Mouse (Mus musculus): ENCODE data around the gene Olfr457. TPM values are rescaled to one million over a fixed set of nuclear protein-coding genes. Genes with fewer than 3 reads are reported as not detected.

The Olfr457 gene
- polyA plus RNA-seq, 1 experiment from 2014 or later: not detected

DNA sequence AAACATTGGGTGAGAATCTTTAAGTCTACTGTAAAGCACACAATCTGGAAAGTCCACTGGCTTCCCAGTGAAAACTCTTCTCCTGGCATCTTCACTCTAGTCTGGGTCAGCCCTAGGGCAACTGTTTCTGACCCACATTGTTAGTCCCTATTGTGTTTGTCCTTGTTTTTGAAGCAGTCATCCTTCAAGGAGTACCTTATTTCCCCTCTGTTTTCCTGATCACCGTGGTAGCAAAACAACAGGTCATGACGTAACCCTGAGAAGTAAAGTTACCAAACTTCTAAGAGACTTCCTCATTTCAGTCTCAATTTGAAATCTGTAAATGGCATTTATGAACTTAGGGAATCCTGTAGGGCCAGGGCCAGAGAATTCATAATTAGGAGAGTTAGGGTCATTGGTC is 54.7 kb downstream of the Olfr457 start:
- WGBS (ENCODE audit: insufficient replicate concordance): 76% methylated on average over 2 of the region's 2 CpGs
- Histone ChIP-seq H3K9ac (ENCODE audit: low read depth, low read length) (no peak overlapping the region), H3K27me3 (ENCODE audit: control insufficient read depth, insufficient read depth, low read length) (no peaks in the 10 kb centered on the region), H3K27ac (ENCODE audit: low read depth, low read length) (no peak overlapping the region), H3K4me2 (no peak overlapping the region), H3K4me1 (ENCODE audit: control insufficient read depth, insufficient read depth, low read length) (no peaks in the 10 kb centered on the region), H3K4me3 (ENCODE audit: low read depth, low read length) (no peak overlapping the region), H3K9me3 (replicated peaks; ENCODE audit: control insufficient read depth, low read length) (no peaks in the 10 kb centered on the region), H3K36me3 (ENCODE audit: control insufficient read depth, insufficient read depth, low read length) (no peaks in the 10 kb centered on the region)
- ATAC-seq (replicated peaks; ENCODE audit: insufficient number of reproducible peaks, low FRiP score, low TSS enrichment): no peak

DNA sequence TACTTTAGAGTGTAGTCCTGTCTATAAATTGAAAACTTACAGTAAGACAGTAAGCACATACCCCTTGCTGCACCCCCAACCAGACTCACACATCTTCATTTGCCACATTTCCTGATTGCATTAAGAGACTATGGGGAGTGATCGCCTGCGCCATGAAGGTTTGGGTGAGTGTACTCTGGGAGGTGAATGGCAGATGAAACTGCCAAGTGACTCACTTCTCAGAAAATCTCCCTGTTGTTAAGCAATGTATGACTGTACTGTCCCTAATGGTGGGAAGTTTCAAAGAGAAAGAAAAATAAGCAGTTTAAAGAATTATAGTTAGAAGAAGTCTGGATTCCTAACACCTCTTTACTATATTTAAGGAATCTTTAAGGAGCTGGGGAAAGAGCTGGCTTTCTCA is 56.7 kb downstream of the Olfr457 start:
- no peak overlapping the region for H3K4me3 ChIP-seq (ENCODE audit: low read depth, low read length)
- H3K9me3 ChIP-seq (replicated peaks; ENCODE audit: control insufficient read depth, low read length): no peaks in the 10 kb centered on the region
- H3K27ac ChIP-seq (ENCODE audit: low read depth, low read length): no peak overlapping the region
- ATAC-seq (replicated peaks; ENCODE audit: insufficient number of reproducible peaks, low FRiP score, low TSS enrichment): no peak
- no peaks in the 10 kb centered on the region for H3K27me3 ChIP-seq (ENCODE audit: control insufficient read depth, insufficient read depth, low read length)
- H3K4me1 ChIP-seq (ENCODE audit: control insufficient read depth, insufficient read depth, low read length): no peaks in the 10 kb centered on the region
- no peak overlapping the region for H3K4me2 ChIP-seq
- no peak overlapping the region for H3K9ac ChIP-seq (ENCODE audit: low read depth, low read length)
- no peaks in the 10 kb centered on the region for H3K36me3 ChIP-seq (ENCODE audit: control insufficient read depth, insufficient read depth, low read length)
- WGBS (ENCODE audit: insufficient replicate concordance): 85% methylated on average over 2 of the region's 2 CpGs

Other genes with a start within 250 kb of the Olfr457 start
- gene Gstk1, start 230.4 kb downstream of the Olfr457 start, polyA plus RNA-seq (2014; fragmentation: Nextera tagmentation; extraction: Ambion mirVana): 13.4 and 14.7 TPM in 2 replicates
- 0.51 TPM in 1 of 2 replicates, not detected in the other for gene Tmem139, start 214.4 kb downstream of the Olfr457 start, polyA plus RNA-seq (2014; fragmentation: Nextera tagmentation; extraction: Ambion mirVana)
- 34.4 and 34.7 TPM in 2 replicates for gene Casp2, start 211.3 kb downstream of the Olfr457 start, polyA plus RNA-seq (2014; fragmentation: Nextera tagmentation; extraction: Ambion mirVana)
- 0.55 and 0.82 TPM in 2 replicates for gene Clcn1, start 189.7 kb downstream of the Olfr457 start, polyA plus RNA-seq (2014; fragmentation: Nextera tagmentation; extraction: Ambion mirVana)
- gene Fam131b, start 151.7 kb downstream of the Olfr457 start, polyA plus RNA-seq (2014; fragmentation: Nextera tagmentation; extraction: Ambion mirVana): 0.23 and 0.25 TPM in 2 replicates
- gene Zyx, start 126.7 kb downstream of the Olfr457 start, polyA plus RNA-seq (2014; fragmentation: Nextera tagmentation; extraction: Ambion mirVana): 159 and 177 TPM in 2 replicates
- gene Epha1, start 103.1 kb downstream of the Olfr457 start, polyA plus RNA-seq (2014; fragmentation: Nextera tagmentation; extraction: Ambion mirVana): 1.7 and 2.3 TPM in 2 replicates
- not detected in 2 replicates for gene Tas2r143, start 76.1 kb downstream of the Olfr457 start, polyA plus RNA-seq (2014; fragmentation: Nextera tagmentation; extraction: Ambion mirVana)
- gene Tas2r135, start 70.9 kb downstream of the Olfr457 start, polyA plus RNA-seq (2014; fragmentation: Nextera tagmentation; extraction: Ambion mirVana): not detected in 2 replicates
- gene Tas2r126, start 41.8 kb downstream of the Olfr457 start, polyA plus RNA-seq (2014; fragmentation: Nextera tagmentation; extraction: Ambion mirVana): not detected in 2 replicates
- gene Olfr458, start 11.1 kb downstream of the Olfr457 start, polyA plus RNA-seq (2014; fragmentation: Nextera tagmentation; extraction: Ambion mirVana): not detected in 2 replicates
- gene Olfr456, start 10.9 kb upstream of the Olfr457 start, polyA plus RNA-seq (2014; fragmentation: Nextera tagmentation; extraction: Ambion mirVana): not detected in 2 replicates
- not detected in 2 replicates for gene Olfr455, start 71.3 kb upstream of the Olfr457 start, polyA plus RNA-seq (2014; fragmentation: Nextera tagmentation; extraction: Ambion mirVana)
- gene Tcaf3, start 121.4 kb upstream of the Olfr457 start, polyA plus RNA-seq (2014; fragmentation: Nextera tagmentation; extraction: Ambion mirVana): not detected in 2 replicates
- gene Tcaf2, start 168.9 kb upstream of the Olfr457 start, polyA plus RNA-seq (2014; fragmentation: Nextera tagmentation; extraction: Ambion mirVana): 1.3 and 1.4 TPM in 2 replicates
- gene Tcaf1, start 233.8 kb upstream of the Olfr457 start, polyA plus RNA-seq (2014; fragmentation: Nextera tagmentation; extraction: Ambion mirVana): 56.2 and 61.3 TPM in 2 replicates